Comparison of ENCODE assay signal across 28 mouse cellular contexts in the genomic region with DNA sequence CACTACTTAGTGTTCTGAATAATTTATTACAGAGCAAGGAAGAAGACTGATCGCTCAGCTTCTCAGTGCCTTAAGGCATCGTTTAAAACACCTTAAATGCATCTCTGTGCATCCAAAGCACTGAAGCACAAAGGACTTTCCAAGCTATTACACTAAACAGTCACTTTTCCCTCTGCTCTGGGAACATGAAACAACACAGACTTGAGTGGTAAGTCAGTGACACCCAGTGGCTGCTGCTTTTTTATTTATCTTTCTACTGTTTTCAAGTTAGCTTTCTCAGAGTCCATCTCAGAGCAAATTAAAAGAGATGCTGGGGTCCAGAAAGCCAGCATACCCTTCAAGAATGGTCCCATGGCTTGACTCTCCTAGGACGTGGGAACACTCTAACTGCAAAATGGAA.
DNase-seq lines count a peak whose midpoint lies in the region; ATAC-seq and TF ChIP-seq lines count a peak whose summit lies in the region.
"Had no signal": no experiment of that assay in that cellular context is flagged by ENCODE, and none has a peak within 500 bp of the region (broad histone marks: within the 10 kb centered on the region; RNA-seq: fewer than 3 reads in every experiment).

No protein-coding gene starts in this region.

- peak; percentile 24 for DNase-seq in heart, adult 11 months
- DNase-seq in heart, embryonic 10.5 days (ENCODE audit: low spot score) = no peak
- DNase-seq in liver, postnatal 0 days = no peak
- no peak for DNase-seq in liver
- DNase-seq in midbrain, postnatal 0 days (ENCODE audit: low spot score) = peak; percentile 58
- DNase-seq: adrenal gland, postnatal 10 days; cerebellum, adult 8-10 months; cerebellum, postnatal 25 days; embryo, embryonic 11 days; gastrocnemius, adult 2 months; gastrocnemius, postnatal 36 days; heart, postnatal 4 days; kidney, adult 9 months; kidney, postnatal 25 days; spleen, adult 18-20 months; thymus, adult 2 months; thymus, postnatal 36 days had no signal

- TF ChIP-seq CTCF in intestine, postnatal 0 days (IDR thresholded peaks at IDR 0.05; ENCODE audit: low read depth) = peak; percentile 48
- TF ChIP-seq CTCF in liver, postnatal 0 days (IDR thresholded peaks at IDR 0.05; ENCODE audit: low read depth) = 0 out of 2 replicates have a peak, but pooled peaks have one; percentile 6
- TF ChIP-seq CTCF in midbrain, postnatal 0 days (IDR thresholded peaks at IDR 0.05) = peak; percentile 61

- no peak overlapping the region for H3K27ac ChIP-seq in heart, embryonic 10.5 days
- H3K27ac ChIP-seq in intestine, postnatal 0 days (ENCODE audit: low read depth, low read length) = no peak overlapping the region
- H3K27ac ChIP-seq in intestine, embryonic 15.5 days = no peak overlapping the region
- no peak overlapping the region for H3K27ac ChIP-seq in liver, postnatal 0 days (ENCODE audit: low read depth)
- no peak overlapping the region for H3K27ac ChIP-seq in midbrain, postnatal 0 days (ENCODE audit: low read depth, low read length)
- no peak overlapping the region for H3K27ac ChIP-seq in midbrain, embryonic 15.5 days
- H3K27ac ChIP-seq: embryonic facial prominence, embryonic 12.5 days; forebrain, embryonic 15.5 days; gastrocnemius, adult 2 months; hindbrain, embryonic 15.5 days; limb, embryonic 12.5 days; midbrain, embryonic 10.5 days had no signal

- no peak overlapping the region for H3K4me2 ChIP-seq in intestine, postnatal 0 days (replicated peaks; ENCODE audit: low read depth)
- H3K4me2 ChIP-seq in intestine, embryonic 15.5 days (replicated peaks) = no peak overlapping the region
- no peak overlapping the region for H3K4me2 ChIP-seq in liver, postnatal 0 days (ENCODE audit: low read depth, low read length)
- H3K4me2 ChIP-seq in midbrain, postnatal 0 days (ENCODE audit: low read depth, low read length, poor library complexity, severe bottlenecking) = no peak overlapping the region
- no peak overlapping the region for H3K4me2 ChIP-seq in midbrain, embryonic 15.5 days
- H3K4me2 ChIP-seq: embryonic facial prominence, embryonic 12.5 days; forebrain, embryonic 15.5 days; hindbrain, embryonic 15.5 days; limb, embryonic 12.5 days; liver, embryonic 11.5 days had no signal

- peaks cover 7% of the 10 kb centered on the region; the same call in 1 of the 2 replicates for H3K4me1 ChIP-seq in heart, embryonic 10.5 days
- H3K4me1 ChIP-seq in intestine, postnatal 0 days (replicated peaks; ENCODE audit: control insufficient read depth, insufficient read depth, low read length) = no peaks in the 10 kb centered on the region
- H3K4me1 ChIP-seq in intestine, embryonic 15.5 days (replicated peaks) = no peaks in the 10 kb centered on the region
- no peaks in the 10 kb centered on the region for H3K4me1 ChIP-seq in liver, postnatal 0 days (ENCODE audit: insufficient read depth)
- H3K4me1 ChIP-seq in midbrain, postnatal 0 days (ENCODE audit: insufficient read depth, low read length) = no peaks in the 10 kb centered on the region
- no peaks in the 10 kb centered on the region for H3K4me1 ChIP-seq in midbrain, embryonic 15.5 days
- H3K4me1 ChIP-seq: forebrain, embryonic 15.5 days; hindbrain, embryonic 15.5 days had no signal

- no peaks in the 10 kb centered on the region for H3K27me3 ChIP-seq in heart, embryonic 10.5 days (ENCODE audit: insufficient read depth, poor library complexity, severe bottlenecking)
- no peaks in the 10 kb centered on the region for H3K27me3 ChIP-seq in intestine, postnatal 0 days (replicated peaks; ENCODE audit: control insufficient read depth, insufficient read depth, low read length)
- no peaks in the 10 kb centered on the region for H3K27me3 ChIP-seq in intestine, embryonic 15.5 days (replicated peaks)
- no peaks in the 10 kb centered on the region for H3K27me3 ChIP-seq in liver, postnatal 0 days (ENCODE audit: insufficient read depth, low read length)
- H3K27me3 ChIP-seq in midbrain, postnatal 0 days (ENCODE audit: insufficient read depth, low read length) = no peaks in the 10 kb centered on the region
- no peaks in the 10 kb centered on the region for H3K27me3 ChIP-seq in midbrain, embryonic 15.5 days (replicated peaks)
- H3K27me3 ChIP-seq: embryonic facial prominence, embryonic 12.5 days; forebrain, embryonic 15.5 days; hindbrain, embryonic 15.5 days; limb, embryonic 12.5 days had no signal

- no peak for ATAC-seq in intestine, postnatal 0 days
- no peak for ATAC-seq in intestine, embryonic 15.5 days
- no peak for ATAC-seq in liver, postnatal 0 days
- ATAC-seq in midbrain, postnatal 0 days (ENCODE audit: low FRiP score) = no peak
- no peak for ATAC-seq in midbrain, embryonic 15.5 days (replicated peaks)
- ATAC-seq: forebrain, embryonic 15.5 days; intestine, embryonic 16.5 days; Patski had no signal

- H3K4me3 ChIP-seq in heart, embryonic 10.5 days = no peak overlapping the region
- H3K4me3 ChIP-seq in intestine, postnatal 0 days (ENCODE audit: low read depth, low read length) = no peak overlapping the region
- H3K4me3 ChIP-seq in intestine, embryonic 15.5 days (replicated peaks) = no peak overlapping the region
- H3K4me3 ChIP-seq in liver, postnatal 0 days (ENCODE audit: low read depth, low read length) = no peak overlapping the region
- no peak overlapping the region for H3K4me3 ChIP-seq in midbrain, postnatal 0 days (ENCODE audit: low read depth, low read length)
- H3K4me3 ChIP-seq in midbrain, embryonic 15.5 days = no peak overlapping the region
- H3K4me3 ChIP-seq: embryonic facial prominence, embryonic 12.5 days; forebrain, embryonic 15.5 days; gastrocnemius, adult 2 months; hindbrain, embryonic 15.5 days; limb, embryonic 12.5 days; midbrain, embryonic 10.5 days had no signal

- H3K36me3 ChIP-seq in heart, embryonic 10.5 days = no peaks in the 10 kb centered on the region
- H3K36me3 ChIP-seq in intestine, postnatal 0 days (ENCODE audit: control insufficient read depth, insufficient read depth) = no peaks in the 10 kb centered on the region
- H3K36me3 ChIP-seq in intestine, embryonic 15.5 days = no peaks in the 10 kb centered on the region
- no peaks in the 10 kb centered on the region for H3K36me3 ChIP-seq in liver, postnatal 0 days (replicated peaks; ENCODE audit: insufficient read depth, low read length)
- H3K36me3 ChIP-seq in midbrain, postnatal 0 days (ENCODE audit: insufficient read depth, low read length) = no peaks in the 10 kb centered on the region
- no peaks in the 10 kb centered on the region for H3K36me3 ChIP-seq in midbrain, embryonic 15.5 days (replicated peaks)
- H3K36me3 ChIP-seq: embryonic facial prominence, embryonic 12.5 days; forebrain, embryonic 15.5 days; hindbrain, embryonic 15.5 days; limb, embryonic 12.5 days; midbrain, embryonic 10.5 days had no signal

- TF ChIP-seq EP300 in liver, postnatal 0 days (IDR thresholded peaks at IDR 0.05; ENCODE audit: low read depth) = no peak

- no peaks in the 10 kb centered on the region for H3K9me3 ChIP-seq in heart, embryonic 10.5 days
- H3K9me3 ChIP-seq in intestine, postnatal 0 days (ENCODE audit: control insufficient read depth) = no peaks in the 10 kb centered on the region
- H3K9me3 ChIP-seq in intestine, embryonic 15.5 days = no peaks in the 10 kb centered on the region
- H3K9me3 ChIP-seq in liver, postnatal 0 days (ENCODE audit: low read length) = 0 out of 2 replicates have a peak, but pooled peaks cover 3% of the 10 kb centered on the region
- H3K9me3 ChIP-seq in midbrain, postnatal 0 days (ENCODE audit: low read length) = no peaks in the 10 kb centered on the region
- H3K9me3 ChIP-seq in midbrain, embryonic 15.5 days = no peaks in the 10 kb centered on the region
- H3K9me3 ChIP-seq: forebrain, embryonic 15.5 days; hindbrain, embryonic 15.5 days; limb, embryonic 12.5 days had no signal

- 74% methylated on average over 3 of the region's 3 CpGs for WGBS in heart, embryonic 10.5 days
- 67% methylated on average over 3 of the region's 3 CpGs for WGBS in intestine, postnatal 0 days
- WGBS in intestine, embryonic 15.5 days = 71% methylated on average over 3 of the region's 3 CpGs
- WGBS in liver, postnatal 0 days (ENCODE audit: insufficient replicate concordance) = 68% methylated on average over 3 of the region's 3 CpGs
- WGBS in midbrain, postnatal 0 days = 83% methylated on average over 3 of the region's 3 CpGs
- WGBS in midbrain, embryonic 15.5 days = 80% methylated on average over 3 of the region's 3 CpGs

- H3K9ac ChIP-seq in intestine, postnatal 0 days (ENCODE audit: low read depth, low read length) = no peak overlapping the region
- no peak overlapping the region for H3K9ac ChIP-seq in intestine, embryonic 15.5 days
- H3K9ac ChIP-seq in liver, postnatal 0 days (replicated peaks) = no peak overlapping the region
- H3K9ac ChIP-seq in midbrain, postnatal 0 days (replicated peaks; ENCODE audit: low read length, poor library complexity, severe bottlenecking) = no peak overlapping the region
- no peak overlapping the region for H3K9ac ChIP-seq in midbrain, embryonic 15.5 days
- H3K9ac ChIP-seq: embryonic facial prominence, embryonic 12.5 days; forebrain, embryonic 15.5 days; hindbrain, embryonic 15.5 days; limb, embryonic 12.5 days had no signal

Comparison
In these comparisons a context has a peak if more than half of its experiments do, and no peak if none do; other contexts are left out.
1. DNase-seq: peak in heart, adult 11 months (single experiment) and midbrain, postnatal 0 days (single experiment); none in heart, embryonic 10.5 days (single experiment), liver, postnatal 0 days (single experiment) and liver (single experiment).
2. CTCF ChIP-seq: peak in every context shown above with its lines; median percentile 61 in midbrain, postnatal 0 days; 48 in intestine, postnatal 0 days; 6 in liver, postnatal 0 days.